Mouse (Mus musculus) inflammation-experienced regulatory T-cells, adult 6 months (primary cell): ENCODE measurements around the gene Rgs17. TPM values are rescaled to one million over a fixed set of nuclear protein-coding genes. Genes with fewer than 3 reads are reported as not detected.
A peak's percentile ranks its signal among the peaks of the same experiment; 100 is the strongest.
"Not testable (repeated sequence)": the region's sequence is repeated elsewhere in the genome, so short reads cannot be mapped to it uniquely, and the experiment has no call there.

Experiments
- ATAC-seq: one replicate; pipeline ENCODE4 v1.8.0; 2017
- polyA plus RNA-seq, 3 experiments: library from polyadenylated mRNA; unstranded; fragments of 100-300 nt; shearing (Covaris generic); gene quantifications; one replicate each; pipeline ENCODE4 v1.2.1; 2017

Rgs17 gene
- polyA plus RNA-seq, result not detected

DNA sequence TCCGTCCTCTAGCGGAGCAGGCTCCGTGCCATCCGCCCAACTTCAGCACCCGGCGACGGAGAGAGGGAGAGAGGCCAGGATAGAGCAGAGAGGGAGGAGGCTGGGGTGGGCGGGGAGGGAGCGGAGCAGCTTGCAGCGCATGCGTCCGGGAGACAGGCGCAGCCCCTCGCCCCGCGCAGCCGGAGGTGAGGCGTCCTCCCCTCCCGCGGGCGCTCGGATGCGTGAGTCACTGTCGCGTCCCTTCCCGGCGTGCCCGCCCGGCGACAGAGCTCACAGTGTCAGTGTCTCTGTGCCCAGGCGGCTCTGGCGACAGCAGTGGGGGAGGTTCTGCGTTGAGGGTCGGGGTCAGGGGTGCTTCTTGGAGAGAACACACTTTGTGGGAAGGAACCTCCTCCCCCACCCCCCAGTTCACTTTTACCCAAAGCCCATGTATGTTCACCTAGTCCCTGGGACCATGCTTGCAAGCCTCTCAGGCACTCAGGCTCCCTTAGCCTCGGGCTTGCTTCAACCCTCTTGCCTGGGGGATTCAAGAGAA is at the start of gene Rgs17:
Rgs17 (minus strand) TSS at position 107 of the 535 bp plus-strand sequence.
- ATAC-seq, result no peak

DNA sequence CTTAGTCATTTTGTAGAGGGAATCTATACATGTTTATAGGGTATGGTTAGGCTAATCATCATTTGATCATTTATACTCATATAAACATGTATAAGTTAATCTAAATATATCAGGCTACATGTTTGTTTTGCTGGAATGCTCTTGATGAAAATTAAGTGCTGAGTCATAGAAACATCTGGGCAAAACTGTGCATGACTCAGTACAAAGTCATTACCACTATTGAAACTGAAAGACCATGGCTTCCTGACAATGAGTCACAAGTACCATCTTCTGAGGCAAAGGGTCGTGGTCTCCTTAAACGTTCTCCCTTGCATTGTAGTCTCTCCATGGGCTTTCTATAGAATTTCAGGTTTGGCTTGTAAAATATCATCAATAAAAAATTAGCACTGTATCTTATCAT is 45.5 kb upstream of the Rgs17 start:
- ATAC-seq, result no peak

DNA sequence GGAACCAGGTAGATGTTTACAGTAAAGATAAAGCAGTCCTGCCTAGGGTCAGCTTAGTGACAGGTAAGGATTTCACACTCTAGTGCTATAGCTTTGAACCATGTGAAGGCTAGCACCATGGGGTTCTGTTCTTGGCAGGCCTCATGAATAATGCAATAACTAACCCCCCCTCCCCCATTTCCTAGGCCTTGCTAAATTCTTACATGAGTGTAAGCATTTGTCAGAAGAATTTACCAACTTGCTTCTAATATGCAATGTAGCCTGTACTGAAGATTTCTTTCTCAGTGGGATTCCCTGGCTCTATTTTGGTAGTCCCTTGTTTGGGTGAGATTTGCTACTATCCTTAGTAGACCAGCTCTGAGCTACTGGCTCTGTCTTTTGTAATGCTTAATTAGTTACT is 31.6 kb upstream of the Rgs17 start:
- not testable (repeated sequence) for ATAC-seq

DNA sequence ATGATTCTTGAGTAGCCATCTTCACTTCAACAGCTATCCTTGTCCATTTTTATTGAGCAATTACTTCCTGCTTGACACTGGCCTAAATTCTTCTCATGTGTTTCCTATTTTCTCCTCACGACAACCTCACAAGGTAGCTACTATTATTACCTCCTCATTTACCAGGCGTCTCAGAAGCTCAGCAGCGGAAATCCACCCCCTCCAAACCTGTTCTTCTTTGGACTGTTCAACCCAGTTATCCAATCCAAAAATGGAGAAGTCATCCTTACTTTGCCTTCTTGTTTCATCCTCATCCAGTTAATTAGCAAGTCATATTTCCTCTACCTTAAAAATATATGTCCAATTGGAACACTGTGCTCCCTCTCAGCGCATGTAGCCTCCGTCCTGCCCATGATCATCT is 2.1 kb upstream of the Rgs17 start:
- no peak for ATAC-seq

DNA sequence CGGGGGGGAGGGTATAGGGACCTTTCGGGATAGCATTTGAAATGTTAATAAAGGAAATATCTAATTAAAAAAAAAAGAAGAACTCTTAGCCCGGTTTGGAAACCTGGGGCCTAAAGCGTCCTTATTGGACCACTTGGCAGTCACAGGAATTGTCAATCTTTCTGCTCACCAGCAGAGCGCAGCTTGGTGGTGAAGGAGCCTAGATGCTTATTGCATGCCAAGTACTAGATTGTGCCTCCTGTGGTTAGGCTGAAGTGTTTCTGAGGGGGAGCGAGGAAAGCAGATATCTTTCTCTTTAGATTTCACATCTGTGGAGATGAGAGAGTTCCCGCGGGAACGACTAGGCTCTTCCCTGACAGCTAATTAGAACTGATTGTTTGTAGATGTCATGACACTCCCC is 896 bp upstream of the Rgs17 start:
- no peak for ATAC-seq

DNA sequence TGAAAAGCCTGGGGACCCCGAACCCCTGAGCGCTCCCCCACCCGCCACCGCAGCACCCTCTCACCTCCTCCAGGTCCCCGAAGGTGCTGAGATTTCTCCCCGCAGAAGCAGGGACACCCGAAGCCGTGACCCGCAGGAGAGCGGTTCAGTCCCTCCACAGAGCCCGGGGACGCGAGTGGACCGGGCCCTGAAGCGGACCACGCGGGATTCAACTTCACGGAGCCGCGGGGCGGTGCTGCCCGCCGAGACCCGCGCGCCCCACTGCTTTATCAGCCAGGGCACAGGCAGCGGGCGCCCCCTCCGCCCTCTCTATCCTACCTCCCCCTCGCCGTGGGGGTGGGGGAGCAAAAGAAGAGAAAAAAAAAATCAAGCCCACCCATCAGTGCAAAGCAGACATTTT is 429 bp downstream of the Rgs17 start:
- ATAC-seq, result no peak

DNA sequence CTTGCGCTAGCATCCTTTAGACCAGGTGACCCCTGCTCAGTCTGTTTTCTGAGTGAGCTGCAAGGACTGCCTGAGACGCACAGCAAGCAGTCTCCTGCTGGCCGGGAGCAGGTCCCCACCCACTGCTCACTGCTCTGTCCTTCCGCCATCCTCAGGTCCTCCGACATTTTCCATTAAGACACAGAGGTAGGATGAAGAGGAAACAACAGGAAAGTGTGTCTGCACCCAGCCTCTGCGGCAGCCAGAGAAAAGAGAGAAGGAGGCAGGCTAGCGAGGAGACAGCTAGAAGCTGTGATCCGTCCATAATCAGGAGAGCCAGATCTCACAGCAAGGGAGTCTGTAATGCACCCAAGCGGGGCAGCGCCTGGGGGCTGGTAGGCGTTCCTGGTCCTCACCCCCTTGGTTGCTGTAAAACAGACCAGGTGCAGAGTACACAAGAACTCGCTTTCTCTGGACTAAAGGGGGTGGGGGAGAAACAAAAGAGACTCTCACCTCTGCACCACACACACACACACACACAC is 1.1 kb downstream of the Rgs17 start:
- ATAC-seq, result no peak

DNA sequence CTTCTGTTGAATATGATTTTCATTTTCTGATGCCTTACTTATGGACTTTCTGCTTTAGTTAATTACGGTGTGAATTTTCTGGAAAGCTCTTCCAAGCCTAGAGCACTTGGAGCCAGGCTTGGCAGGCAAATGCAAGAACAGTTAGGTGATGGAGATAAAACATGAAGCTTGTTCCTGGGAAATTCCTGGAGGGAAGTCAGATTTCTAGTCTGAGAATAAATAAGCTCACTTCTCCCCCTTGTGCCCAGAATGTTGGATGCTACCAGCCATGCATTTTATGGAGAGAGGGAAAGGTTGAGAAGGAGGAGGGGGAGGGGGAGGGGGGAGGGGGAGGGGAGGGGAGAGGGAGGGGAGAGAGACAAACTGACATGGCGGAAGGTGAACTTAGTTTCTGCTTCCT is 17.8 kb downstream of the Rgs17 start:
- no peak for ATAC-seq

DNA sequence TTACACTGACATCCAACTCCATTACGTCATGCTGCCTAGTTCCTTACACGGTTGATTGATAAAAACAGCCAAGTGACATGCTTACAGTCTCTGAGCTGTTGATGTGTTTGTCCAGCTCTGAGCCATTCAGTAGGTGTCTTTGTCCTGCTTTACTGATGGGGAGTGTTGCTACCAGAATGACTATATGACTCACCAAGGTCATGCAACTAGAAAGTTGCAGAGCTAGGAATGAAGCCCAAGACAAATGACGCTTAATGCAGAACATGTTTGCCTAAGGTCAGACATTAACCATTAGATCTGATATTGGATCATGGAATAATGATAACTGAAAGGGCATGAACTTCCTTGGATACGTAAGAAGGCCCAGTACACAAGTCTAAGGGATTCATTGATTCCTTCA is 20.4 kb downstream of the Rgs17 start:
- no peak for ATAC-seq

DNA sequence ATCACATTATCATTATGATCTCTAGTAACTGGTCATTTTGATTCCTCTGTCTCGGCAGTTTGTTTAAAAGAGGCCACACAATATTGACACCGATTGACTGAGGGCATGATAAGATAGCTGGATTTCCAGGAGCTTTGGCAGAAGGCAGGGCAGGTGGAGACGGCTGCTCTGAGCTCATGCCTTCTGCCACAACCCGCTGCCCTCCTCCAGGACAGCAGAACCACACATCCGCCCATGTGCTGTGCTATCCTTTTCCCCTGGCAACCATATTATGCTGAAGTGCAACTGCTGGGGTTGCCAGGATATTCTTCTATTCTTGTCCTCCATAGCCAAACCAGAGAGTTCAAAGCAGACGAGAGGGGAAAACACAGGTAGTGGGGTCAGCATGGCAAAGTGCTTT is 21.5 kb downstream of the Rgs17 start:
- no peak for ATAC-seq

DNA sequence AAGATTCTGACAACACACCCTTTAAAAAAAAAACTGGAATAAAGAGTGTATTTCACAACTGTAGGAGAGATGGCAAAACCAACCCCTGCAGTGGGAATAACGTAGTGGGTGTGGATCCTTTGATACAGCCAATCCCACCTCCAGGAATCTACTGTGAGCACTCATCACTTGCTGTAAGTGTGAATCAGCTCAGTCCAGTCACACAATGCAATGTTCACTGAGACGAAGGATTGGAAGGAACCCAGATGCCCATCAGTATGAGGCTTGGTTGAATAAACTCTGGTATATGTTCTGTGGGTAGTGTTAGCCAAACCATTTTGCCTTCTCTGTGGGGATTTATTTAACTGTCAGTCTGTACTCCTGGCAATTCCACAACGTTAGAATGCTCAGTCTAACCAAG is 45.1 kb downstream of the Rgs17 start:
- ATAC-seq, result no peak

DNA sequence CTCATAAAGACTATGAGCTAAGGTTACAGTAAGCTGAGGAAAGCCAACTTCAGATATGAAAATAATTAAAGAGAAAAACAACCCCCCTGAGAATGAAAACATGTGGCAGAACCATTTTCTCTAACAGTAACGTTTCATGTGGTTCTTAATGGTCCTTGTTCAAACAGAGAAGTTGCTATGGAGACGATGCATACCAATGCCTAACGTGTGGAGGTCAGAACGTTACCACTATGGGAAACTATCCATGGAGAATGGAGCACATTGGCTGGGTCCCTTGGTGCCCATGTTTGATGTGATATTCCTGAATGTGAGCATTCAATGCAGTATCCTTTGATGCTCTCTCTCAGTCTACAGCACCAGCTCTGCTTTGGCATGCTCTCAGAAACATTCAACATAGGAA is 51.1 kb downstream of the Rgs17 start:
- ATAC-seq, result no peak

DNA sequence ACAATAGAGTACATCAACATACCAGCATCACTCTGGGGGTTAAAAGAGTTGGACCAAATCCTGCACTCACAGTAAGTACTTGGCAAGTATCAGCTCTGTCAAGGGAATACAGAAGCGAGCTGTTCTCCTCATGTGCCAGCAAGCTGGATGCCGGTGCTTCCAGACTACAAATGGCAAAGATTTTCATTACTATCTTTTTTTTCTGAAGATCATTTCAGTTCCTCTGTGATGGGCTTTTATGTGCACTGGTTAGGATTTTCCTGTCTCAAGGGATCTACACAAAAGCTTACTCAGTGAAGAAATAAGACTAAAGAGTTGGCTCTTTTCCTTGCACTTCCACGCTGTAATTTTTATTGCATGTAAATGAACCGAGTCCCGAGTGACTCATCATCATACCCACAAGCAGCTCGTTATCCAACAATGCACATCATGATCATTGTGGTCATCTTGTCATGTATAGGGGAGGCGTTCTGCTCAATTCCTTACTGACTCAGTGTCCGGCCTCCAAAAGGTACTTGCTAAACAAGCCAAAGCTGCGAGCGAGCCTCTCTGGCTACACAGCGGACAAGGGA is 54.1 kb downstream of the Rgs17 start:
- no peak for ATAC-seq

DNA sequence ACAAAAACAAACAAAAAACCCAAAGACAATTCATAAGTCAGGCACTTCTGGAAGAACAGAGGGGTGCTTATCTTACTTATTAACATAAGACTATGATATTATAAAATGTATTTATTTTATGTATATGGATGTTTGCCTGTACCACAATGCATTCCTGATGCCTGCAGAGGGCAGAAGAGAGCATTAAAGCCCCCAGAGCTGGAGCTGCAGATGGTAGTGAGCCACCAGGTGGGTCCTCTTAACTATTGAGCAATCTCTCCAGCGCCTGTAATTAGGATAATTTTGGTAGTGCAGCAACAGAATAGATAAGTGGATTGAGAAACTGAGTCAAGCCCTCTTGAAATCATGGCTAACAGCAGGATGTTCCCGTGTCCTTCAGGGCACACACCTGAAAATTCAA is 56.2 kb downstream of the Rgs17 start:
- ATAC-seq, result no peak

DNA sequence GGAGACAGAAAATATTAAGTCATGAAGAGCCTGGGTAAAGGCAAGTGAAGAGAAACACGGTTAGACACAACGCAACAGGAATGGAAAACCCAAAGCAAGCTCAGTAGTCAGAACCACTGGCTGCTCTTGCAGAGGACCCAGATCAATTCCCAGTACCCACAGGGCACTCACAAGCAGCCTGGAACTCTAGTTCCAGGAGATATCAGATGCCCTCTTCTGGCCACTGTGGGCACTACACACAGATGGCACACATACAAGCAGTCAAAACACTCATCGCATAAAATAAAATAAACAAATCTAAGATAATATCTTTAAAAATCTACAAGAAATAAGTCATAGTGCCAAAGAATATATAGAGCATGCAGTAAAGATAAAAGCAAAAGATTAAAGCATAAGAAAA is 59.5 kb downstream of the Rgs17 start:
- ATAC-seq, result no peak

DNA sequence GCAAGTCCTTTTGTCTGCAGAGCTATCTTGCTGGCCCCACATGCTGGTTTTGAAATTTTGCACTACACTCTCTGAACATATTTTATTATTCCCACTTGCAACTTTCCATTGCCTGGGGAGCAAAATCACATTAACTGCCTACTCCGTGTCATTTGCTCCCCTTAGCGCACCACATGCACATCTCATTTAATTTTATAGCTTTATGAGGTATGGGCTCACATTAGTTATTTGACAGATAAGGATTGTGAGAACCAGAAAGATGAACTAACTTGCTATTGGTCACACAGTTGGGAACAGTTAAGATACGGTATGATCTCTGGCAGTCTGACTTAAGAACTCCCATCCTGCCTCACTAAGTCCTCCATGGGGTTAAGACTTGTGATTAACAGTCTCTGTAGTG is 61.4 kb downstream of the Rgs17 start:
- no peak for ATAC-seq

DNA sequence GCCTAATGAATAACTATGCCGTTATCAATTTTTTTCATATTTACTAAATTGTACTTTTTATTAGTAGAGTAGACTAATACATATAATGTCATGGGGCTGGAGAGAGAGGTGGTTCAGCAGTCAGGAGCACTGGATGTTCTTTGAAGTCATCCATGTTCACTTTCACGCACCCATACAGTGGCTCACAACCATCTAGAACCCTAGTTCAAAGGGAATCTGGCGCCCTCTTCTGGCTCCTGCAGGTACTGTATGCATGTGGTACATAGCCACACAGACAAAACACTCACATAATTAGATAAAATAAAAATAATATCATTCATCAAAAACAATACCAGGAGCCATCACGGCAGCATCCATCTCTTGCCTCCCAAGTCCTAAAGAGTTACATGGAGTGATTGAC is 62.5 kb downstream of the Rgs17 start:
- ATAC-seq, result no peak

DNA sequence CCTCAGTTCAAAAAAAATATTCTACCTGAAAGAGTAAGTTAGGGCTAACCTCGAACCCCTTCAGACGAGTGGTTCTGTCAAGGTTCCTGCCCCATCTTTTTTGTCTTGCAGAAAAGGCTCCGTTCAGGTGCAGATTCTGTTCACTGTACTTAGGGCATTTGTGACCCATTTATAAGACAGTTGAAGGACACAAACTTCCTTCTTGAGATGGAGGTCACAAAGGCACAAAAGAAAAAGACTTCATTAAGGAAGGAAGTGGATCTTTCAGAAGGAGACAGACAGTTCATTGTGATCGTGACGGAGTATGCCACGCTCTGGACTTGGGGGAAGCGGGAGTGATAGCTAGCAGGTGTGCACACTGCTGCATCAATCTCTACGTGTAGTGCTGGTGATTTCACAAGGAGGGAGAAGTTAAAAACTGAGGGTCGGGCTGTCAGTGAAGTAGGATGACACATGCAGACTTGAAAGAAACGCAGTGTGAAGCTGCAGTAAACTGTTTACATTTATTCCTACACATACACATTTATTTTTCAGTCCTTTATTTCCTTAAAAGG is 64.1 kb downstream of the Rgs17 start:
- no peak for ATAC-seq

DNA sequence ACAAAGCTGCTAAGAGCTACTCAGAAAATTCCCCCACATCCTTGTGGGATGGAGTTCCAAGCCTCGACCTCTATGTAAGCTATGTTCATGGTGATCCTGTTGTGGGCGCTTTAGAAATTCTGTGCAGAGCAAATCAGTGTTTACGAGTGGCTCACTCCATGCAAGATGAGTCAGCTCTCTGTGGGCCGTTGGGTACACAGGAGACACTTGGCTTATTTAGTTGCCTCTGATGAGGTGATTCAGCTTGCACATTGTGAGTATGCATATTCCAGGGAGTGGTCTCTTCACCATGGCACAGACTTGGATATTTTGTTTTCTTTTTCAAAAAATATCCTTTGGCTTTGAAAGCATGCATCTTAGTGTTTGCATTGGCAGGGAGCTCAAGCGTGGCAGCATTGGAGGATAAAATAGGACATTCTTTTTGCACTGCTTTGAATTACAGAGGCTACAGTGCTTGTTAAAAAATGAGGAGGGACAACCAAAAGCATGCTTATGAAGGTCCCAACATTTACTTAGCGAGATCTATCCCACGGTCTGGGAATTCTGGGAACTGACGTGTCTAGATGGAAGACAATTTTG is 68.8 kb downstream of the Rgs17 start:
- no peak for ATAC-seq

DNA sequence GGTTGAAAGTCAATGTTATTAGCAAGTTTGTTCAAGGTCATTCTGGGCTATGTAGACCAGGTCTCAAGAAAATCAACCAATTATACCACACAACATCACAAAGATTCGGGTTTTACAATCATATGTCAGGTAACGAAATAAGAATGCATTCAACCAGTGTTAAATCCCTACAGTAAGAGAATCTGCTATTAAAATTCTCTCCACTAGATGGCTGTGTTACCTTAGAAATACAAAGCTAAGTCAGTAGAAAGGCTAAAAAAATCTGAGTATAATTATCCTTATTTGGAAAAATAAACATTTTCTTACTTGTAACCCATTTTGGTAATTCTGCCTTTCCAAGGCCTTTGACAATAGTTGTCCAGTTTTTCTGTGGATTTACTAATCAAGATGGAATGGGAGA is 75.3 kb downstream of the Rgs17 start:
- ATAC-seq, result no peak

DNA sequence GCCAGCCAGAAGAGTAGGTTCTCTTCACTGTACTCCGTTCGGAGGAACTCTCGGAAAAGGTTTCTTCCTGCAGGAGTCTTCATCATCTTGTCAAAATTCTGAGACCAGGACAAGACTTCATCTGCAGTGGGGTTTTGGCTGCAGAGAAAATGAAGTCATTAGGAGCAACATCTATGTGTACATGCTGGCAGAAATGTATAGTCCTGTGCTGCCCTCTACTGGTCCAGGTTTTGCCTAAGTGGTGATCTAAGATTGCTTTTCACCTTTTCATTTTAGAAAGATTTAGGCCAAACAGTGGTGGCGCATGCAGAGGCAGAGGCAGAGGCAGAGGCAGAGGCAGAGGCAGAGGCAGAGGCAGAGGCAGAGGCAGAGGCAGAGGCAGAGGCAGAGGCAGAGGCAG is 80.8 kb downstream of the Rgs17 start:
- no peak for ATAC-seq

DNA sequence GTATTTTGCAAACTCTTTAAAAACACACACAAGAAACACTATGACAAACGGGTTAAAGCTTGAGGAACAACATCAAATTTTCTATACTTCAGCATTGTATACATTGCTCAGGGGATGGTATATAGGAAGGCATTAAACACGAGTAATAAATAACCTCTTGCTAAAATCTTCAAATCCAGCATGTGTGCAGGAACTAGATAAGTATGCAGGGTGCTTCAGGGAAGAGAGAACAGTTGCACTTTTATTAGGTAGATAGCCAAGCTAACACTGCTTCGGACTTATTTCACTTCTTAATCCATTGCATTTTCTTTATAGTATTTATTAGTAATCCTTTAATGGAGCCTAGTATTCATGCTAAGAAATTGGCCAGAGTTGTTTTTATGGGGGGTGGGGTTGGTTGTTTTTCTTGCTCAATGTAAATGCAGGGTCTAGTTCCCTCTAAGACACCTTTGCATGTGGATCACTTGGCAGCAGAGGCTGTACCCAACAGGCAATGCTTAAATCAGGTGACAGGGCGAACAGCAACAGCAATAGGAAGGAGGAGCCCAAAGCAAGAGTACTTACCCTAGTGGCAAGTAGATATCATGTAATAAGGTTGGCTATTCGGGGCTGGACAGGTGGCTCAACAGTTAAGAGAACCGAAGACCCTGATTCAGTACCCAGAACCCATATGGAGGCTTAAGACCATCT is 95.7 kb downstream of the Rgs17 start:
- no peak for ATAC-seq

DNA sequence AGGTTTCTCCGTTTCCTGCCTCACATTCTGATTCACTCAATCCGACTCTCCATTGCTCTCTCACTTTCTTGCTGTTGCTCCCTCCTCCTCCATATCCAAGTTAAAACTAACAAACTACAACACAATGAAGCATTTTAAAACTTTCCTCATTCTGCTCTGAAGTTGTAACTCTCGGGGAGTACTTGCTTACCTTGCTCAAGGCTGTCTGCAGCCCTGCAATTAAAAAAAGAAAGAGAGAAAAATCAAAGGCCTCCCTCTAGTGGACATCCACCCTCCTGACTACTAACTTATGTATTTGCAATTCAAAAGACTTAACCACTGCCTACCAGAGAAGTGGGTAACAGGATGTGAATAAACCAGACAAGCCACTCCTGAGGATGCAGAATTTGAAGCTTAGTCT is 97.4 kb downstream of the Rgs17 start:
- peak; percentile 40 for ATAC-seq
